ENCODE assay signal across 8 mouse cellular contexts in genomic region chr11:70055618-70056214, GRCm38 (mm10). TPM values are rescaled to one million over a fixed set of nuclear protein-coding genes. Genes with fewer than 3 reads are reported as not detected.
DNase-seq lines count a peak whose midpoint lies in the region; ATAC-seq and TF ChIP-seq lines count a peak whose summit lies in the region.

No protein-coding gene starts in this region.

- no peaks in the 10 kb centered on the region for H3K9me3 ChIP-seq in intestine, postnatal 0 days (ENCODE audit: control insufficient read depth)
- H3K9me3 ChIP-seq in stomach, embryonic 16.5 days (replicated peaks; ENCODE audit: control insufficient read depth, low read length): no peaks in the 10 kb centered on the region

- no peak overlapping the region for H3K9ac ChIP-seq in intestine, postnatal 0 days (ENCODE audit: low read depth, low read length)
- peak overlapping the region; percentile 88 for H3K9ac ChIP-seq in liver, adult 2 months (ENCODE audit: low read depth, low read length)
- no peak overlapping the region for H3K9ac ChIP-seq in stomach, embryonic 16.5 days (ENCODE audit: low read length)

- H3K79me2 ChIP-seq in liver, adult 2 months (ENCODE audit: control insufficient read depth, insufficient read depth, low read length): peaks cover 5% of the 10 kb centered on the region; the same call in 1 of the 2 replicates

- no peak overlapping the region for H3K27ac ChIP-seq in intestine, postnatal 0 days (ENCODE audit: low read depth, low read length)
- H3K27ac ChIP-seq in liver, adult 2 months (replicated peaks; ENCODE audit: insufficient read depth, low read depth, low read length): peak overlapping the region; percentile 94
- H3K27ac ChIP-seq in stomach, embryonic 16.5 days (ENCODE audit: low read length): no peak overlapping the region

- DNase-seq in 3T3-L1 (ENCODE audit: low read depth, low spot score) (peak; percentile 81), WW6 (ENCODE audit: low read depth, low spot score) (peak; percentile 47)
- peak; percentile 87 for DNase-seq in embryo, embryonic 10.5 days (ENCODE audit: low spot score)
- DNase-seq in heart, adult 11 months: peak; percentile 94
- peak; percentile 60 for DNase-seq in liver, adult 2 months (ENCODE audit: extremely low read depth, low read depth, low spot score)
- DNase-seq in naive thymus-derived CD4-positive, alpha-beta T cell, adult 2 months (ENCODE audit: low read depth): peak; percentile 85

- no peak for TF ChIP-seq POLR2A in liver, adult 2 months (IDR thresholded peaks at IDR 0.05; ENCODE audit: extremely low read depth, insufficient read depth, low read length)

- no peaks in the 10 kb centered on the region for H3K36me3 ChIP-seq in intestine, postnatal 0 days (ENCODE audit: control insufficient read depth, insufficient read depth)
- peaks cover 14% of the 10 kb centered on the region for H3K36me3 ChIP-seq in liver, adult 2 months (ENCODE audit: control insufficient read depth, insufficient read depth, low read length)
- no peaks in the 10 kb centered on the region for H3K36me3 ChIP-seq in stomach, embryonic 16.5 days (ENCODE audit: control insufficient read depth, insufficient read depth, low read length)

- peak; percentile 97 for TF ChIP-seq CTCF in intestine, postnatal 0 days (IDR thresholded peaks at IDR 0.05; ENCODE audit: low read depth)
- peak; percentile 92 for TF ChIP-seq CTCF in liver, adult 2 months (IDR thresholded peaks at IDR 0.05; ENCODE audit: low read depth, low read length)

- no peak overlapping the region for H3K4me3 ChIP-seq in intestine, postnatal 0 days (ENCODE audit: low read depth, low read length)
- H3K4me3 ChIP-seq in liver, adult 2 months (ENCODE audit: insufficient read depth, low read depth, low read length): peak overlapping the region; percentile 76
- H3K4me3 ChIP-seq in stomach, embryonic 16.5 days (replicated peaks; ENCODE audit: low read length): no peak overlapping the region

- H3K4me1 ChIP-seq in intestine, postnatal 0 days (replicated peaks; ENCODE audit: control insufficient read depth, insufficient read depth, low read length): no peaks in the 10 kb centered on the region
- H3K4me1 ChIP-seq in liver, adult 2 months (ENCODE audit: control insufficient read depth, insufficient read depth, low read length): peaks cover 23% of the 10 kb centered on the region
- no peaks in the 10 kb centered on the region for H3K4me1 ChIP-seq in stomach, embryonic 16.5 days (ENCODE audit: control insufficient read depth, insufficient read depth, low read length)

- peak; percentile 32; the same call in 1 of the 2 replicates for ATAC-seq in intestine, postnatal 0 days
- peak; percentile 37; the same call in 1 of the 2 replicates for ATAC-seq in stomach, embryonic 16.5 days (ENCODE audit: insufficient read depth, low FRiP score)

- WGBS in intestine, postnatal 0 days: 24% methylated on average over 17 of the region's 18 CpGs
- 10% methylated on average over 18 of the region's 18 CpGs for WGBS in liver, adult 2 months
- WGBS in stomach, embryonic 16.5 days: 22% methylated on average over 18 of the region's 18 CpGs

- 0 out of 2 replicates have a peak overlapping the region, but pooled peaks have one; percentile 9 for H3K4me2 ChIP-seq in intestine, postnatal 0 days (replicated peaks; ENCODE audit: low read depth)
- no peak overlapping the region for H3K4me2 ChIP-seq in stomach, embryonic 16.5 days (ENCODE audit: low read depth, low read length)

- H3K27me3 ChIP-seq in intestine, postnatal 0 days (replicated peaks; ENCODE audit: control insufficient read depth, insufficient read depth, low read length): no peaks in the 10 kb centered on the region
- no peaks in the 10 kb centered on the region for H3K27me3 ChIP-seq in liver, adult 2 months (ENCODE audit: control insufficient read depth, insufficient read depth, low read length)
- no peaks in the 10 kb centered on the region for H3K27me3 ChIP-seq in stomach, embryonic 16.5 days (ENCODE audit: control insufficient read depth, insufficient read depth, low read length)

RNA-seq across cellular contexts. Expression of gene Asgr1, which starts 1.8 kb away (rescaled TPM):
- polyA plus RNA-seq in intestine, postnatal 0 days (2015; fragmentation: Nextera tagmentation; extraction: Ambion mirVana): not detected in 2 replicates
- total RNA-seq in liver, adult 2 months (2014; rRNA removed): 531 and 680 TPM in 2 replicates
- polyA plus RNA-seq in liver, adult 2 months (2012; rRNA removed): 730 and 786 TPM in 2 replicates
- polyA plus RNA-seq in stomach, embryonic 16.5 days (2015; fragmentation: Nextera tagmentation; extraction: Ambion mirVana): 0.31 TPM in 1 of 2 replicates, not detected in the other

RNA-seq across cellular contexts. Expression of gene Asgr2, which starts 36.7 kb away (rescaled TPM):
- polyA plus RNA-seq in intestine, postnatal 0 days (2015; fragmentation: Nextera tagmentation; extraction: Ambion mirVana): 0.10 and 0.18 TPM in 2 replicates
- total RNA-seq in liver, adult 2 months (2014; rRNA removed): 166 and 194 TPM in 2 replicates
- 212 and 216 TPM in 2 replicates for polyA plus RNA-seq in liver, adult 2 months (2012; rRNA removed)
- polyA plus RNA-seq in stomach, embryonic 16.5 days (2015; fragmentation: Nextera tagmentation; extraction: Ambion mirVana): 0.71 and 0.72 TPM in 2 replicates

RNA-seq across cellular contexts. Expression of gene Dlg4, which starts 39.0 kb away (rescaled TPM):
- 1.4 and 1.8 TPM in 2 replicates for polyA plus RNA-seq in intestine, postnatal 0 days (2015; fragmentation: Nextera tagmentation; extraction: Ambion mirVana)
- total RNA-seq in liver, adult 2 months (2014; rRNA removed): 0.37 and 1.0 TPM in 2 replicates
- 1.1 and 1.3 TPM in 2 replicates for polyA plus RNA-seq in liver, adult 2 months (2012; rRNA removed)
- 8.4 and 9.0 TPM in 2 replicates for polyA plus RNA-seq in stomach, embryonic 16.5 days (2015; fragmentation: Nextera tagmentation; extraction: Ambion mirVana)

RNA-seq across cellular contexts. Expression of gene Acadvl, which starts 40.5 kb away (rescaled TPM):
- 203 and 215 TPM in 2 replicates for polyA plus RNA-seq in intestine, postnatal 0 days (2015; fragmentation: Nextera tagmentation; extraction: Ambion mirVana)
- total RNA-seq in liver, adult 2 months (2014; rRNA removed): 314 and 344 TPM in 2 replicates
- polyA plus RNA-seq in liver, adult 2 months (2012; rRNA removed): 302 and 314 TPM in 2 replicates
- 115 and 119 TPM in 2 replicates for polyA plus RNA-seq in stomach, embryonic 16.5 days (2015; fragmentation: Nextera tagmentation; extraction: Ambion mirVana)

RNA-seq across cellular contexts. Expression of gene Dvl2, which starts 55.3 kb away (rescaled TPM):
- polyA plus RNA-seq in intestine, postnatal 0 days (2015; fragmentation: Nextera tagmentation; extraction: Ambion mirVana): 9.1 TPM in 2 replicates
- total RNA-seq in liver, adult 2 months (2014; rRNA removed): 2.8 TPM in 2 replicates
- 3.7 and 4.5 TPM in 2 replicates for polyA plus RNA-seq in liver, adult 2 months (2012; rRNA removed)
- polyA plus RNA-seq in stomach, embryonic 16.5 days (2015; fragmentation: Nextera tagmentation; extraction: Ambion mirVana): 17.7 and 22.3 TPM in 2 replicates

Comparison
In these comparisons a context has a peak if more than half of its experiments do, and no peak if none do; other contexts are left out.
1. RNA of gene Asgr1, which starts 1.8 kb away (polyA plus RNA-seq): 730 to 786 TPM in liver, adult 2 months; 0.31 TPM in stomach, embryonic 16.5 days and not detected in intestine, postnatal 0 days; every median in the first group is over 100 times any median in the second.
2. RNA of gene Asgr2, which starts 36.7 kb away (polyA plus RNA-seq): 212 to 216 TPM in liver, adult 2 months; 0.71 to 0.72 TPM in stomach, embryonic 16.5 days and 0.10 to 0.18 TPM in intestine, postnatal 0 days; every median in the first group is over 100 times any median in the second.
3. Peak in every context shown above with its lines, with median percentiles within 50 percentile points of each other: DNase-seq.